Mouse (Mus musculus) CD4-positive naive resting alpha-beta T cell, adult 76 days (primary cell): ENCODE results near the gene Exoc1. TPM values are rescaled to one million over a fixed set of nuclear protein-coding genes. Genes with fewer than 3 reads are reported as not detected.

Source experiments
- total RNA-seq: library from RNA; stranded (reverse); gene quantifications from one replicate; pipeline ENCODE4 v1.2.4, GENCODE M21; 2023

Gene Exoc1
- 73.3 TPM for total RNA-seq

DNA sequence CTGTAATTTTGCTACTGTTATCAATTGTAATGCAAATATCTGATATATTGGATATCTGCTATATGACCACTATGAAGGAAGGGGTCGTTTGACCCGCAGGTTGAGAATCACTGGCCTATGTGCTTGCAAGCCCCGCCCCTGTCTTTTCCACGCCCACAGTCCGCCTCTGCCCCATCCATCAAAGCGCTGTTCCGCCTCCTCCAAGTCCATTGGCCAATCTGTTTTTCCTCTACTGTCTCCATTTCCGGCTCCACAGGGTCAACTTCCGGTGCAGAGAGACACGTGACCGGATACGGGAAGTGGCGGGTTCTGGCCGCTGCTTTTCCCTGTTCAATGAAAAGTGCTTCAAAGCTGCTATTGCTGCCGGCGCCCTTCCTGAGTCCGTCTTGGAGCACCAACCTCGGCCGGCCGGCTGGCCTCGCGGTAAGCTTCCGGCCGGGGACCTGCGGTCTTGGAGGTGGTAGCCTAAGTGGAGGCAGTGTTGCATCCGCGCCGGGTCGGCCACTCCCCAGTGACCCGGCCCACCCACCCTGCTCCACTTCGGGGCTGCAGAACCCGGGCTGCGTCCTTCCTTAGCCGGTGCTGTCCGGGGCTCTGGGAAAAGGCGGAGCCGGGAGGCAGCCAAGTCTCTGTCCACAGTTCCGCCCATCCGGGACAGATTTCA, at the start of gene Exoc1:
TSS of gene Exoc1 (plus strand) at position 272 of the 664 bp plus-strand sequence.

DNA sequence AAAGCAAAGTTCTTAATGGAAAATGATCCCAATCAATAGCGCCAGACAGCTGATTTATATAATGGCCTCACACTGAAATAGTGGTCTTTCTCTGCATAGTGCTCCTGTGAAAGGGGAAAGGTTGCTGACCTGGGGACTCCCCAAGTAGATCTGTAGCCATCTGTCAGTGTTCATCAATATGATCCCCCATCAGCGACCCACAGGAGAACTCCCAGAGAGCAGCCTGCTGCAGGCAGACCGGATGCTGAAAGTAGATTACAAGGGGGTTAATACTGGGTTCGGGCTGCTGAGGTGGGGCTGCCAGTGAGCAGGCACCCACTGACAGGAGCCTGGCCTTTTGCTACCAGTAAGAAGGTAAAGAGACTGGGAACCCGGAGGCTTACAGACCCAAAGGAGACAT, 45.3 kb upstream of the Exoc1 start, which contains the start of gene Gm7271:
TSS of gene Gm7271 (plus strand) at position 230 of the 400 bp plus-strand sequence.

GRCm38 (mm10) chr5:76588551-76589283, 59.6 kb downstream of the Exoc1 start, which contains the start of gene Cep135:
Gene Cep135 (plus strand): TSS chr5:76588698.

Other genes with a start within 250 kb of the Exoc1 start
- 22.2 TPM for gene Clock, start 224.5 kb upstream of the Exoc1 start, total RNA-seq
- not detected for gene Pdcl2, start 198.2 kb upstream of the Exoc1 start, total RNA-seq
- not detected for gene Nmu, start 165.5 kb upstream of the Exoc1 start, total RNA-seq
- gene Gm7271, start 45.3 kb upstream of the Exoc1 start, total RNA-seq: not detected
- gene Cep135, start 59.4 kb downstream of the Exoc1 start, total RNA-seq: 20.6 TPM
- gene C530008M17Rik, start 127.2 kb downstream of the Exoc1 start, total RNA-seq: 1.8 TPM